Mouse (Mus musculus) bone marrow, adult 2 months (tissue): Measurements from ENCODE around the gene Opa3. TPM values are rescaled to one million over a fixed set of nuclear protein-coding genes. Genes with fewer than 3 reads are reported as not detected.

Source experiments
- H3K27ac ChIP-seq: fragments of 200-500 bp; 2 replicates; pipeline ENCODE4 v1.5.1; 2012; ENCODE audit warnings: low read depth, mild to moderate bottlenecking, control low read depth, inconsistent platforms, low read length; ENCODE audit not compliant: control insufficient read depth, poor library complexity, insufficient read depth
- H3K4me1 ChIP-seq: fragments of 200-500 bp; 2 replicates; pipeline ENCODE4 v1.6.1; 2011; ENCODE audit warnings: low read length; ENCODE audit not compliant: control insufficient read depth, insufficient read depth
- H3K4me3 ChIP-seq: fragments of 200-500 bp; replicated peaks from 2 replicates; pipeline ENCODE3; 2011; ENCODE audit warnings: mild to moderate bottlenecking, low read depth, low read length, control low read depth; ENCODE audit not compliant: control insufficient read depth
- CTCF ChIP-seq: fragments of 200-500 bp; IDR thresholded peaks from 2 replicates; pipeline ENCODE4 v1.5.1; 2011; ENCODE audit warnings: low read length, control low read depth; ENCODE audit not compliant: control insufficient read depth, insufficient read depth
- POLR2A ChIP-seq: fragments of 200-500 bp; IDR thresholded peaks from 2 replicates; pipeline ENCODE4 v1.6.1; 2011; ENCODE audit warnings: low read depth, mild to moderate bottlenecking, control low read depth, low read length, borderline replicate concordance; ENCODE audit not compliant: control insufficient read depth
- WGBS: fragments of 180-500 bp; shearing (Covaris S2); methylation state at CpG from one replicate; pipeline ENCODE4 v1.1.7; 2018; 5-methylcytosine and 5-hydroxymethylcytosine counted together
- polyA plus RNA-seq: library from polyadenylated mRNA; stranded (reverse); fragments of >200 nt; gene quantifications from 2 replicates; pipeline ENCODE4 v1.2.4, GENCODE M21; 2011; ENCODE audit warnings: low replicate concordance; ENCODE audit not compliant: missing spikeins, insufficient read depth, insufficient read length

Gene Opa3
- polyA plus RNA-seq, 1 experiment = 7.5 TPM

DNA sequence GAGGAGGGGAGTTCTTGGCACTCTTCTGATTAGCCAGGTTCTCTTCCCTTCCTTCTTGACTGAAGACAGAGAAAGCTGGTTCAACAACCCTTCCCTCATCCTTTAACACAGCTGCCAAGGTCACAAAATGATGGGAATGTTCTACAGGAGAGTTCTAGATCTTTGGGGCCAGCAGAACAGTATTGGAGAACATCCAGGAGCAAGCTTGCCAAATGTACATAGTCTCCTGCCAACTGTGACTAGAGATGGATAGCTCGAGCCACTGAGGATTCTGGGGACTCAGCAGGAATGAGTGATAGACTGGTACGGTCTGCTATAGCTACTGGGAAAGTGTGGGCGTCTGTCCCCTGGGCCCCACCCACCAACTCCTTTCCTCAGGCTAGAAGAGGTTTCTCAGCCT, 30.2 kb downstream of the Opa3 start:
- Histone ChIP-seq H3K4me3 (no peak overlapping the region), H3K27ac (no peak overlapping the region; the same call in 1 of the 2 replicates), H3K4me1 (peaks cover 1% of the 10 kb centered on the region; the same call in 1 of the 2 replicates)
- 68% methylated on average over 3 of the region's 3 CpGs for WGBS
- TF ChIP-seq CTCF (no peak), POLR2A (no peak)

DNA sequence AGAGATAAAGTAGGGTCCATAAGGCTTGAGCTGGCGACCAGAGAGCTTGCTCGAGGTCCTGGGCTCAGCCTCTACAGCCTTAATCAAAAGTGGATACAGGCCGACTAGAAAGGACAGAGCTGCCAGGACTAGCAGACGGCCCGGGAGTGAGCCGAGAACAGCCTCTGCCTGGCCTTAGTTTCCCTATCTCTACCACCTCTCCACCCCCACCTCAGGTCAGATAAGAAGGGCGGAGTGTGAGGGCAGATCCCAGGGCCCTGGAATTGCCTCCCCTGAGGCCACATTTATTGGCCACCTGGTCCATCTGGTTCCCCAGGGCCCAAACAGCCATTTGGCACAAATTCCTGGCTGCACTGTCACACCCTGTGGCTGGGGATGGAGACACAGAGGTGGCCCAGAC, 37.0 kb downstream of the Opa3 start:
- Histone ChIP-seq H3K27ac (peak overlapping the region; percentile 40), H3K4me3 (no peak overlapping the region), H3K4me1 (peaks cover 10% of the 10 kb centered on the region)
- WGBS = 50% methylated on average over 7 of the region's 7 CpGs
- TF ChIP-seq CTCF (no peak), POLR2A (no peak)

DNA sequence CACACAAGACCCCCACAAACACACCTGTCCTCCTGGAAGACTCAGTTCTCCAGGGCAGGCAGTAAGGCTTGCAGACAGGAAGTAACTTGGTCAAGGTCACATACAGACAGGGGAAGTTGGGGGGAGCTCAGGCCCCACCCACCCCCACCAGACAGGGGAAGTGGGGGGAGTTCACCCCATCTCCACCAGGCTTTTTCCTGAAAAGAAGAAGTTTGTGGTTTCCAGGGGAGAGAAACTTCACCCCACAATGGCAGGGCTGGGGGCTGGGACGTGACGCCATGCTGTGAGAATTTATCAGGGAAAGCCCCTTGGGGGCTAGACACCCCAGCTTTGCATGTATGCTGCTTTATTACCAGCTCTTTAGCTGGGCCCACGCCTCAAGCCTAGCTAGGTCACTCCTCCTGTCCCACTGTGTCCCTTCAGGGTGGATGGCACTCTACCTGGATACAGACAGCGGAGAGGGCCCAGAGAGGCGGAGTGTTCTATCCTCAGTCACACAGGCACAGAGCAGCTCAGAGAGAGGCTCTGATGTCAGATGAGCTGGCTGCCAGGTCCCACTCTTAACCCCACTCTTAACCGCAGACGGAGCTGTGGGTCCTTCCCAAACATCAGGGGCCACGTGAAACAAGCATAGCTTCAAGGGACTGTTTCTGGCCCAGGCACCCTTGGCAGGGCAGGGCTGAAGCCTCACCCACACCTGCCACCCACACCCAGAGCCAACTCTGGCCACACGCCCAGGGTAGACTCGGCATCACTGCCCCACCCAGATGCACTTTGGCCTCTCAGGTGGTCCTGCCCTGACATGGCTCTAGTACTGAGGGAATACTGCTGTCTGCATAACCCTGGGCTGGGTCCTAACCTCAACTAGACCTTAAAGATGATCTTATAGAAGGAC, 38.0 kb downstream of the Opa3 start:
- Histone ChIP-seq H3K27ac (peak overlapping the region; percentile 74), H3K4me1 (peaks cover 10% of the 10 kb centered on the region), H3K4me3 (peak overlapping the region; percentile 66)
- peak; percentile 38; the same call in 1 of the 2 replicates for TF ChIP-seq POLR2A
- TF ChIP-seq CTCF = no peak
- WGBS = 8% methylated on average over 10 of the region's 10 CpGs

DNA sequence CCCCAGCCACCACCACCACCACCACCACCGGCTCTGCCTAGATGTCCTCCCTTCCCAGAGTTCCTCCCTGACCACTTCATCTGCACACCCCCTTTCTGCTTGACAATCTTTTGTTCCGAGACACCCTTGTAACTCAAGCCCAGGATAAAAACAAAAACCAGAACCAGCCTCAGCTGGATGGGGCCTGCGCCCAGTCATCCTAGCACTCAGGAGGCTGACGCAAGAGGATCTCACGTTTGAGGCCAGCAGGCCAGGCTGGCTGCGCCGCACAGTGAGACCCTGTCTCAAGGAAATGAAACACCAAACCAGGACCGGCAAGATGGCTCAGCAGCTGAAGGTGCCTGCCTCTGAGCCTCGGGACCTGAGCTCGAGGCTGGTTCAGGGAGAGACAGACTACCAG, 38.9 kb downstream of the Opa3 start:
- WGBS = 25% methylated on average over 10 of the region's 10 CpGs
- TF ChIP-seq CTCF (no peak), POLR2A (peak; percentile 20; the same call in 1 of the 2 replicates)
- Histone ChIP-seq H3K27ac (peak overlapping the region; percentile 9), H3K4me3 (peak overlapping the region; percentile 66), H3K4me1 (peaks cover 10% of the 10 kb centered on the region)

DNA sequence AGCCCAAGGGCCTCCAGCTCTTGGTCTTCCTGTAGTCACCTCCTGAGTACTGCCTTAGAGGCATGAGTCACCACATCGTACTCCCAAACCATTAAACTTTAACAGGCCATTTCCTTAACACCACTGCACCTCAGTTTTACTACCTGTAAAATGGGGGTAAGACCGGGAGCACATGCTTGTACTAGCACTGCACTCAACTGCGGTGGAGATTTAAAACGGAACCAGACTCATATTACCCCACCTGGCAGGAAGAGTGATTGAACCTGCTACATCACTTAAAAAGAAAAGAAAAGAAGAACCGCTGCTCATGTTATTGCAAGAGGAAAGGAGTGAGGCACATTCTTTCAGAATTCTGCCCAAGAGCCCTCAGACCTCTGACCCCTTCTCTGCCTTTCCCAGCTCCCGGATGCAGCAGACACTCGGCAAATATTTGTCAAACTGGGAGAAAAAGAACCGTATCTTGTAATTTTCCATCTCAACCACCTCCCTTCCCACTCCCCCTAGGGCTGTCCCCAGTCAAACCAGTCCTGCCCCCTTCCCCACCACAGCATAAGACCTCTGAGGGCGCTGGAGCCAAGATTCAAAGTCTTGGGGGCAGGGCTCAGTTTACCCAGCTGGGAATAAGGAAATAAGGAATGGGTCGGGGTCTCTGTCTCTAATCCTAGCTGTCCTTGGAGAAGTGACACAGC, 41.0 kb downstream of the Opa3 start:
- H3K4me3 ChIP-seq = peak overlapping the region; percentile 71
- 10% methylated on average over 10 of the region's 10 CpGs for WGBS
- peaks cover 10% of the 10 kb centered on the region for H3K4me1 ChIP-seq
- H3K27ac ChIP-seq = peak overlapping the region; percentile 94
- TF ChIP-seq CTCF = no peak
- no peak for TF ChIP-seq POLR2A

DNA sequence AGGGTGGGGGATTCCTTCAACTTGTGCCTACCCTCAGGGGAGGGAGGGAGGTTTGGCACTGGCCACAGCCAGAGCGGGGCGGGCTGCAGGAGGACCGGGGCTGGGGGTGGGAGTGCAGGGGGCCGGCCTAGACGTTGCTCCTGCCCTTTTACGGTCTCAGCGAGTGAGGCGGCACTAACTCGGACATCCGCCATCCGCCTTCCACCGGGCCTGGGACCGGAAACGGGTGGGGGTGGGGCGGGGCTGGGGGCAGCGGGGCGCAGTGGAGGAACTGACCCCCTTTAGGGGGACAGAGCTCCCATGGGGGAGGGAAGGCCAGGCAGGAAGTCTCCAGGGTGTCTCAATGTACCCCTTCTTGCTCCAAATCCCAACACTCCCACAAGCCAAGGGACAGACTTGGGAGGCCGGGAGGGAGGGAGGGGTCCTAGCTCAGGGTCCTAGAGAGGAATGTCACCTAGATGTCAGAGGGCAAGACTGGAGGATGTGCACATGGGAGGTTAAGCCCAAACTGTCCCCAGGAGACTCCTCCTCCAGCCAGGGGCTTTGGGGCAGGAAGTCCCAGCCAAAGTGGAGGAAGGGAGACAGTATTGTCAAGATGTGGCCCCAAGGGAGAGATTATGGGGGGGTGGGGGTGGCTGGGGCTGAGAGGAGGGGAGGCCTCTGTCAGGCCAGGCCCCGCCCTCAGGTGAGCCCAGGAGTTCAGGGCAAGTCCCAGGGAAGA, 41.7 kb downstream of the Opa3 start:
- TF ChIP-seq CTCF (no peak), POLR2A (peak; percentile 47; the same call in 1 of the 2 replicates)
- 2% methylated on average over 19 of the region's 19 CpGs for WGBS
- Histone ChIP-seq H3K4me3 (peak overlapping the region; percentile 71), H3K4me1 (peaks cover 10% of the 10 kb centered on the region), H3K27ac (peak overlapping the region; percentile 95)

DNA sequence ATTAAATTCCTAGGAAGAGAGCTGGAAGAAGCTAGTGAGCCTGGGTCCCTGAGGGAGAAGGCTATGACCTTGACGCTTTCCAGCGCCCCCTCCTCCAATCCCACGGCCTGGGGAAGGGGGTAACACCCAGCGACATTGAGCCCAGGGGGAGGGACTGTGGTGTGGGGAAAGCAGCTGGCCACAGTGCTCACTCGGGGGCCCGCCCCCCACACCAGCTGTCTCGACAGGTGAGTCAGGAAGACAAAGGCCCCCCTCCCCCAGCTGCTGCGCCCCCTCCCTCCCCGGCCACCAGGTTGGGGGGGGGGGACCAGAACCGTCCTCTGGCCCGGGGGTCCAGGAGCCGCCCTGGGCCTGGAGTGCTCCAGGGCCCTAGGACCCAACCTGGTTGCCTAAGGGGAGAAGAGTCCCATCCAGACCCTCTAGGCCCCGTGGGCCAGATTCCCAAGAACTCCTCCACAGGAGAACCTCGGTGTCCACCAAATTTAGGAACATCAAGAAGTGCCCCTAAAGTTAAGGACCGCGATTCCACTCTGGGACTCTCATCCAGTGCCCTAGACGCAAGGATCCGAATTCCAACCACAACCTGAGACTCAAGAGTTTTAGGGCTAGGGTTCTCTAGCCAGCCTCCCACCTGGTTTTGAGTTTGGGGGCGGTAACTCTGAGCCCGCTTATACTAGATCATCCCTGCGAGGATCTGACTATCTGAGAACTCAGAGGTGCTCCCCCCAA, 42.5 kb downstream of the Opa3 start:
- Histone ChIP-seq H3K4me1 (peaks cover 7% of the 10 kb centered on the region), H3K4me3 (peak overlapping the region; percentile 71), H3K27ac (peak overlapping the region; percentile 95)
- TF ChIP-seq POLR2A (no peak), CTCF (no peak)
- WGBS = under 1% methylated on average over 21 of the region's 21 CpGs
